Mouse (Mus musculus) E14TG2a.4 (cell line): ENCODE data around the gene Olfr585.

Experiments used
- H3K27me3 ChIP-seq: 2 replicates; pipeline ENCODE4 v1.6.1; 2014; ENCODE audit warnings: low read length, control low read depth; ENCODE audit not compliant: insufficient read depth
- H3K36me3 ChIP-seq: 2 replicates; pipeline ENCODE4 v1.6.1; 2014; ENCODE audit warnings: low read length, control low read depth; ENCODE audit not compliant: insufficient read depth
- H3K4me1 ChIP-seq: replicated peaks from 2 replicates; pipeline ENCODE4 v1.6.1; 2014; ENCODE audit warnings: low read depth, low read length, control low read depth
- H3K4me3 ChIP-seq: replicated peaks from 2 replicates; pipeline ENCODE4 v1.5.1; 2014; ENCODE audit warnings: mild to moderate bottlenecking, low read length
- H3K9me3 ChIP-seq: 2 replicates; pipeline ENCODE4 v1.6.1; 2014; ENCODE audit warnings: low read length, control low read depth
- CTCF ChIP-seq: conservative IDR thresholded peaks from 2 replicates; pipeline ENCODE4 v1.5.1; 2014; ENCODE audit warnings: low read length
- NANOG ChIP-seq: IDR thresholded peaks from 2 replicates; pipeline ENCODE4 v1.6.1; 2014; ENCODE audit warnings: borderline replicate concordance, low read length, mixed read lengths
- POU5F1 ChIP-seq: IDR thresholded peaks from 2 replicates; pipeline ENCODE4 v1.6.1; 2014; ENCODE audit warnings: low read length, borderline replicate concordance

Olfr585 gene

GRCm38 (mm10) chr7:103097420-103097819 lies at the start of gene Olfr585:
Olfr585 (plus strand) TSS chr7:103097720.
- no peak for TF ChIP-seq NANOG
- no peak for TF ChIP-seq CTCF
- no peak for TF ChIP-seq POU5F1
- no peak within 1 kb of the TSS for H3K4me3 ChIP-seq
- H3K9me3 ChIP-seq, result peaks cover 23% of the 10 kb centered on the region
- no peaks in the 10 kb centered on the region for H3K36me3 ChIP-seq
- H3K4me1 ChIP-seq, result no peaks in the 10 kb centered on the region
- no peaks in the 10 kb centered on the region for H3K27me3 ChIP-seq

- TF ChIP-seq CTCF, result no peak
- TF ChIP-seq POU5F1, result no peak
- no peak for TF ChIP-seq NANOG
- Histone ChIP-seq H3K9me3 (no peaks in the 10 kb centered on the region), H3K4me3 (no peak within 1 kb of the TSS), H3K36me3 (no peaks in the 10 kb centered on the region), H3K4me1 (no peaks in the 10 kb centered on the region), H3K27me3 (no peaks in the 10 kb centered on the region)
Observed at GRCm38 (mm10) chr7:103051000-103051399, 46.5 kb upstream of the Olfr585 start, which contains the start of gene Olfr583. Olfr583 (plus strand) TSS chr7:103051300.

GRCm38 (mm10) chr7:103081585-103081984 lies 15.9 kb upstream of the Olfr585 start, which contains the start of gene Olfr584:
Olfr584 (plus strand) TSS chr7:103081885.
- peaks cover 39% of the 10 kb centered on the region for H3K9me3 ChIP-seq
- no peaks in the 10 kb centered on the region for H3K4me1 ChIP-seq
- H3K36me3 ChIP-seq, result no peaks in the 10 kb centered on the region
- H3K27me3 ChIP-seq, result no peaks in the 10 kb centered on the region
- TF ChIP-seq NANOG, result no peak
- TF ChIP-seq POU5F1, result no peak
- TF ChIP-seq CTCF, result no peak
- H3K4me3 ChIP-seq, result no peak within 1 kb of the TSS

GRCm38 (mm10) chr7:103119406-103119805 lies 21.9 kb downstream of the Olfr585 start:
- Histone ChIP-seq H3K4me1 (no peaks in the 10 kb centered on the region), H3K36me3 (no peaks in the 10 kb centered on the region), H3K4me3 (no peak overlapping the region), H3K9me3 (no peaks in the 10 kb centered on the region), H3K27me3 (no peaks in the 10 kb centered on the region)
- TF ChIP-seq CTCF (peak; percentile 20), NANOG (no peak)

GRCm38 (mm10) chr7:103125538-103125937 lies 28.0 kb downstream of the Olfr585 start, which contains the start of gene Olfr586:
Olfr586 (minus strand) TSS chr7:103125638.
- H3K9me3 ChIP-seq, result no peaks in the 10 kb centered on the region

GRCm38 (mm10) chr7:103140579-103140978 lies 43.1 kb downstream of the Olfr585 start, which contains the start of gene Olfr588-ps1:
Olfr588-ps1 (plus strand) TSS chr7:103140879.
- no peaks in the 10 kb centered on the region for H3K36me3 ChIP-seq
- no peaks in the 10 kb centered on the region for H3K27me3 ChIP-seq
- H3K4me1 ChIP-seq, result no peaks in the 10 kb centered on the region
- no peak for TF ChIP-seq POU5F1
- no peak for TF ChIP-seq CTCF
- TF ChIP-seq NANOG, result no peak
- H3K4me3 ChIP-seq, result no peak within 1 kb of the TSS
- no peaks in the 10 kb centered on the region for H3K9me3 ChIP-seq

More at GRCm38 (mm10) chr7:103125538-103125937, 28.0 kb downstream of the Olfr585 start, which contains the start of gene Olfr586:
- Histone ChIP-seq H3K4me3 (no peak within 1 kb of the TSS), H3K36me3 (no peaks in the 10 kb centered on the region), H3K27me3 (no peaks in the 10 kb centered on the region), H3K4me1 (no peaks in the 10 kb centered on the region)
- TF ChIP-seq CTCF, result no peak
- TF ChIP-seq NANOG, result no peak
- TF ChIP-seq POU5F1, result no peak
